Mouse (Mus musculus) hindbrain, embryonic 15.5 days (tissue): Measurements from ENCODE around the gene Wnt9b. TPM values are rescaled to one million over a fixed set of nuclear protein-coding genes. Genes with fewer than 3 reads are reported as not detected.

Experiments
- ATAC-seq: fragments of 200-750 bp; cut with Nextera tagmentation; 2 replicates; pipeline ENCODE4 v1.8.0; 2017; ENCODE audit warnings: low read depth, moderate number of reproducible peaks, moderate TSS enrichment; ENCODE audit not compliant: low FRiP score
- H3K27ac ChIP-seq: fragments of 300-500 bp; sonication (generic); replicated peaks from 2 replicates; pipeline ENCODE4 v1.5.1; 2015; ENCODE audit warnings: mild to moderate bottlenecking, inconsistent platforms
- H3K27me3 ChIP-seq: fragments of 300-500 bp; sonication (generic); 2 replicates; pipeline ENCODE4 v1.6.1; 2015; ENCODE audit warnings: control low read depth, inconsistent platforms
- H3K36me3 ChIP-seq: fragments of 300-500 bp; sonication (generic); 2 replicates; pipeline ENCODE4 v1.6.1; 2015; ENCODE audit warnings: control low read depth, inconsistent platforms
- H3K4me1 ChIP-seq: fragments of 300-500 bp; sonication (generic); replicated peaks from 2 replicates; pipeline ENCODE4 v1.6.1; 2015; ENCODE audit warnings: control low read depth, inconsistent platforms
- H3K4me2 ChIP-seq: fragments of 300-500 bp; sonication (generic); 2 replicates; pipeline ENCODE4 v1.6.1; 2015; ENCODE audit warnings: moderate library complexity, mild to moderate bottlenecking, inconsistent platforms
- H3K4me3 ChIP-seq: fragments of 300-500 bp; sonication (generic); 2 replicates; pipeline ENCODE4 v1.5.1; 2015; ENCODE audit warnings: mild to moderate bottlenecking, inconsistent platforms
- H3K9ac ChIP-seq: fragments of 300-500 bp; sonication (generic); 2 replicates; pipeline ENCODE4 v1.6.1; 2015; ENCODE audit warnings: inconsistent platforms
- H3K9me3 ChIP-seq: fragments of 300-500 bp; sonication (generic); 2 replicates; pipeline ENCODE4 v1.6.1; 2016; ENCODE audit warnings: control low read depth, inconsistent platforms
- WGBS: fragments of 180-500 bp; shearing (Covaris S2); methylation state at CpG from one replicate; pipeline ENCODE4 v1.1.7; 2015; 5-methylcytosine and 5-hydroxymethylcytosine counted together
- polyA plus RNA-seq: library from polyadenylated mRNA; unstranded; fragments of >200 nt; fragmentation: Nextera tagmentation; extraction: Ambion mirVana; gene quantifications from 2 replicates; pipeline ENCODE4 v1.2.1, GENCODE M21; 2015

Wnt9b gene
- polyA plus RNA-seq, 1 experiment from 2014 or later, result 0.32 TPM

DNA sequence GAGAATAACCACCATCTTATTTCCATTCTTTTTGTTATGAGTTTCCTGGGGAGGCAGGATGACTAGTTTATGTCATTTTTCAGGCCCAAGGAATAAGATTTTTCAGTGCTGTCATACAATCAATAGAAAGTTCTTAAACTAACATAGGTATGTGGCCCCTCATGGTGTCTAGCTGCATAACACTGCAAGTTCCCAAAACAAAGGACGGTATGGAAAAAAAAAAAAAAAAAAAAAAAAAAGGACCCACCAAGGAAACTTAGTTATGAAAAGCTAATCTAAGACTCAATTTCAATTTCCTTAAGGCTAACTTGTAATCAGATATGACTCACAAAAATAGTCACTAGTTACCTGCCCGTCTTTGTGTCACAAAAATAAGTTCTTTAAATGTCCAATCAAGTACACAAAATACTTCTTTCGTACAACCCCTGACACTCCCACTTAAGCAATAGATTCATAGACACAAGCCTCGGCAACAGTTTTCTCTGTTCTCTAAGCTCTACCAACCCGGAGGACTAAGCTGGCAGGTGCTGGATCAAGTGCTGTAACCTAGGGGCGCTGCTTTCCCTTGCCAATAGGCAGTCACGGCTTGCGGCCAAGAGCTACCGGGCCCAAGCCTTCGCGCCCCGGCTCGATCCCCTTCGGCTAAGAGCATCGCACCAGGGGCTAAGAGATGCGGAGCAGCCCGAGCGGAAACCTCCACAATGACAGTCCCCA, 52.6 kb downstream of the Wnt9b start:
- ATAC-seq, result peak; percentile 76
- Histone ChIP-seq H3K9me3 (no peaks in the 10 kb centered on the region), H3K9ac (peak overlapping the region; percentile 77), H3K27ac (peak overlapping the region; percentile 100), H3K27me3 (no peaks in the 10 kb centered on the region), H3K4me3 (peak overlapping the region; percentile 64), H3K4me2 (peak overlapping the region; percentile 56), H3K4me1 (peaks cover 26% of the 10 kb centered on the region), H3K36me3 (no peaks in the 10 kb centered on the region)
- 1% methylated on average over 18 of the region's 18 CpGs for WGBS

GRCm38 (mm10) chr11:103693241-103693640, 56.4 kb downstream of the Wnt9b start:
- WGBS, result 40% methylated on average over 1 of the region's 1 CpGs
- no peaks in the 10 kb centered on the region for H3K27me3 ChIP-seq
- H3K4me3 ChIP-seq, result no peak overlapping the region

GRCm38 (mm10) chr11:103691036-103691435, 58.6 kb downstream of the Wnt9b start:
- 86% methylated on average over 1 of the region's 1 CpGs for WGBS
- no peaks in the 10 kb centered on the region for H3K9me3 ChIP-seq
- no peaks in the 10 kb centered on the region for H3K27me3 ChIP-seq
- no peak overlapping the region for H3K9ac ChIP-seq
- H3K4me1 ChIP-seq, result peaks cover 24% of the 10 kb centered on the region
- H3K4me3 ChIP-seq, result no peak overlapping the region
- ATAC-seq, result no peak
- H3K27ac ChIP-seq, result no peak overlapping the region
- H3K36me3 ChIP-seq, result peaks cover 23% of the 10 kb centered on the region
- H3K4me2 ChIP-seq, result no peak overlapping the region

More at GRCm38 (mm10) chr11:103693241-103693640, 56.4 kb downstream of the Wnt9b start:
- ATAC-seq, result no peak
- Histone ChIP-seq H3K9me3 (no peaks in the 10 kb centered on the region), H3K36me3 (peaks cover 6% of the 10 kb centered on the region; the same call in 1 of the 2 replicates), H3K4me2 (no peak overlapping the region), H3K27ac (no peak overlapping the region), H3K4me1 (peaks cover 34% of the 10 kb centered on the region), H3K9ac (no peak overlapping the region)

DNA sequence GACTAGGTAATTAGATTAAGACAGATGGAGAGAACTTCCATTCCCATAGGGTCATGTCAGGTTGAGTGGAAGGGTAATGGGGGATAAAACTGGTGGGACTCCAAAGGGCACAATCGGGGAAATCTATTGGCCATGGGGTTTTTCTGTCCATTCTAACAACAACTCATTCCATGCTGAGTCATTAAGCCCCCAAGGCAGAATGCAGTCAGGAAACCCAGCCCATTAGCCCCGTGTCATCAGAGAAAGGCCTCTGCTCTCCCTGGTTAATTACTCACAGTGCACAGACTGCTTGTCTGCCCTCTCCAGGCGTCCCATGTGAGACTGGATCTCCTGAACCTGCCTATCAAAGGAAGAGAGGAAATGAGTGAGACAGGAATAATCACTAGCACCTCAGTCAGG, 60.6 kb downstream of the Wnt9b start:
- WGBS, result 29% methylated on average over 3 of the region's 3 CpGs

DNA sequence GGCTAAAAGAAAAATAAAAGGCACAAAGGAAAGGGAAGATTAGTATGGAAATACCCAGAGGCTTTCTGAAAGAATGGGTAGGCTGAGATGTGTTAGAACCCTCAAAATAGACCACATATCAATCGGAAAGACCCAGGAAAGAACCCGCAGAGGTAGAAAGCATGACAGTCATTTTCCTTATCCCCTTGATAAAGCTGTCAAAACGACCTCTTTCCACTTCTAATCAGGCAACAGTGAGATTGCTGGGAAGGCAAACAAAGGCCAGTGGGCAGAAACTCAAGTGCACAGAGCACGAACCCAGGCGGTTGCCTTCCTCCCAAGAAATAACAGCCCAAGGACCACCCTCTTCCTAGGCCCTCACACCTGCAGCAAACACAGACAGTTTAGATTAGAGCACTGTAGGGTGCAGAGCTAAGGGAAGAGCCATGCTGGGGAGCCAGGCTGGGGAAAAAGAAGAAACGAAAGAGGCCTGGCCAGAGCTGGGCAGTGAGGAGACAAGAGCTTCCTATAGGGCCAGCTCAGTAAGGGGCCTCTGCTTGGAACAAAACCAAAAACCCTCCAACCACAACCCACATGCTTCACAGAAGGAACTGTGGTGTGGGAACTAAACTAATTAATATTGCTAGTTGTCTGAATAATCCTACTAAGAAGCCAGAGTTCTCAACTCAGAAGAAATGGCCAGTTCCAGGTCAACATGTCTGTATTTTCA, 61.2 kb downstream of the Wnt9b start:
- H3K4me1 ChIP-seq, result peaks cover 13% of the 10 kb centered on the region; the same call in 1 of the 2 replicates
- no peaks in the 10 kb centered on the region for H3K9me3 ChIP-seq
- H3K9ac ChIP-seq, result no peak overlapping the region
- no peaks in the 10 kb centered on the region for H3K27me3 ChIP-seq
- peaks cover 48% of the 10 kb centered on the region for H3K36me3 ChIP-seq
- no peak overlapping the region for H3K4me3 ChIP-seq
- no peak overlapping the region for H3K4me2 ChIP-seq
- no peak for ATAC-seq
- H3K27ac ChIP-seq, result no peak overlapping the region
- WGBS, result 69% methylated on average over 6 of the region's 6 CpGs

More for the DNA sequence above, 60.6 kb downstream of the Wnt9b start:
- Histone ChIP-seq H3K36me3 (peaks cover 42% of the 10 kb centered on the region), H3K27me3 (no peaks in the 10 kb centered on the region), H3K9ac (no peak overlapping the region), H3K9me3 (no peaks in the 10 kb centered on the region), H3K4me2 (no peak overlapping the region), H3K27ac (no peak overlapping the region), H3K4me3 (no peak overlapping the region), H3K4me1 (peaks cover 13% of the 10 kb centered on the region; the same call in 1 of the 2 replicates)
- ATAC-seq, result no peak

GRCm38 (mm10) chr11:103686706-103687105, 62.9 kb downstream of the Wnt9b start:
- Histone ChIP-seq H3K4me1 (peaks cover 10% of the 10 kb centered on the region; the same call in 1 of the 2 replicates), H3K36me3 (peaks cover 65% of the 10 kb centered on the region), H3K4me3 (no peak overlapping the region), H3K9ac (no peak overlapping the region), H3K4me2 (no peak overlapping the region), H3K27me3 (no peaks in the 10 kb centered on the region), H3K9me3 (no peaks in the 10 kb centered on the region), H3K27ac (no peak overlapping the region)
- no peak for ATAC-seq
- 93% methylated on average over 6 of the region's 6 CpGs for WGBS

DNA sequence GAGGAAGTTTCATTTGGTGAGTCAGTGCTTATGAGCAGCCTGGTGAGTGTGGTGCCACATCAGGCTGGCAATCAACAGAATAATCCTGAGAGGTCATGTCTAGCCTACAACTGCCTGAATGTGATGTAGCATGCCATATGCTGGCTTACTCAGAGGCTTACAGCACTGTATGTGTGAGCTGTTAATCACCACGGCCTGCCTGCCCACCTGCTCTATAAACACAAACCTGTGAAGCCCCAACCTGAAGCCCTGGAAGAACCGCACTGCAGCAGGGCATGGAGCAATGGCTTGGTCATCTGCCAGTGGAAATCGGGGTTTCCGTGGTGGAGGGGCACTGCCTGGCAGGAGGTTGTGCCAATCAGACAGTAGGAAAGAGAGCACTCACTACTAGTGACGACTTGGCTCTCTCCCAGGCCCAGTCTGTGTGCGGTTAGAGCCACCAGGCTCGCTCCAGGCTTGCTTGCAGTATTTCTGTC, 64.3 kb downstream of the Wnt9b start:
- no peak overlapping the region for H3K4me3 ChIP-seq
- no peak for ATAC-seq
- H3K27ac ChIP-seq, result 0 out of 2 replicates have a peak overlapping the region, but pooled peaks have one; percentile 48
- H3K36me3 ChIP-seq, result peaks cover 77% of the 10 kb centered on the region
- 79% methylated on average over 7 of the region's 7 CpGs for WGBS
- H3K4me2 ChIP-seq, result no peak overlapping the region
- H3K9me3 ChIP-seq, result no peaks in the 10 kb centered on the region
- H3K27me3 ChIP-seq, result no peaks in the 10 kb centered on the region
- no peak overlapping the region for H3K9ac ChIP-seq
- peaks cover 10% of the 10 kb centered on the region; the same call in 1 of the 2 replicates for H3K4me1 ChIP-seq

DNA sequence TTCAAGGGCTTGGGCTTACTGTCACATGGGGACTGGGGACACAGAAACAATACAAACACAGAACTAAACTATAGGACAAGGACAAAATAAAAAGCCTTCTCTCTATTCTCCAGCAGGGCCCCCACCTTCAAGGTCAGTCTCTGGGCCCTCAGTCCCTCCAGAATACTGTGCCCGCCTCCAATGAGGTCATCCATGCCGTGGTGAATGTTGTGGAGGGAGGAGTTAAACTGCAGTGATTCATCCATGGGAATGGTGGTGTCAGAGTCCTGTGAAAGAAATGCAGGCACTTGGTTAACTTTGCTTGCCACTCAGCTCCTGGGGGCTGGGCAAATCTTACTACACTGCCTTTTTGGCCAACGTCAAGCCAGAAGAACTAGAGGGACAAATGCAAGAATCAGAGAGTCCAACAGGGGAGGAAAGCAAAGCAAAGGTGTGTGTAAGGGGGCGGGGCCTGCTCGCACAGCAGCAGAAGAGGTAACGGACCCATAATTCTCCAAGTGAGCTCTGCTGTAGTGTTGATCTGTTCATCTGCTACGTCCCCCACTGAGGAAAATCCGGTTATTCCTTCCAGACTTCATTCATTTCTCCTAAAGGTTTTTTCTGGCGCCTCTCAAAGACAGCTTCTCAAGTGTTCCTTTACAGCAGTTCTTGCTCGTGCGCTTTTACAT, 65.8 kb downstream of the Wnt9b start:
- Histone ChIP-seq H3K36me3 (peaks cover 89% of the 10 kb centered on the region), H3K9ac (no peak overlapping the region), H3K9me3 (no peaks in the 10 kb centered on the region), H3K27ac (no peak overlapping the region), H3K4me1 (peaks cover 5% of the 10 kb centered on the region; the same call in 1 of the 2 replicates), H3K4me3 (no peak overlapping the region), H3K27me3 (no peaks in the 10 kb centered on the region), H3K4me2 (no peak overlapping the region)
- WGBS, result 92% methylated on average over 11 of the region's 11 CpGs
- no peak for ATAC-seq

Other genes starting within 250 kb of the Wnt9b start
- not detected in 2 replicates for gene Lrrc37a, start 245.2 kb downstream of the Wnt9b start, polyA plus RNA-seq
- gene Gm884, start 128.7 kb downstream of the Wnt9b start, polyA plus RNA-seq, result not detected in 2 replicates
- not detected in 2 replicates for gene Lyzl6, start 110.9 kb downstream of the Wnt9b start, polyA plus RNA-seq
- gene Rprml, start 100.3 kb downstream of the Wnt9b start, polyA plus RNA-seq, result 1.8 and 2.2 TPM in 2 replicates
- gene Gosr2, start 51.9 kb downstream of the Wnt9b start, polyA plus RNA-seq, result 87.3 and 87.8 TPM in 2 replicates
- 9.4 and 11.0 TPM in 2 replicates for gene Wnt3, start 24.3 kb upstream of the Wnt9b start, polyA plus RNA-seq
- gene Nsf, start 204.2 kb upstream of the Wnt9b start, polyA plus RNA-seq, result 197 and 203 TPM in 2 replicates
- gene Arf2, start 216.9 kb upstream of the Wnt9b start, polyA plus RNA-seq, result 187 and 188 TPM in 2 replicates